Mouse (Mus musculus) intestine, embryonic 14.5 days (tissue): ENCODE data around the gene Cpsf4l. TPM values are rescaled to one million over a fixed set of nuclear protein-coding genes. Genes with fewer than 3 reads are reported as not detected.
"Not testable (repeated sequence)": the region's sequence is repeated elsewhere in the genome, so short reads cannot be mapped to it uniquely, and the experiment has no call there.

Experiments
- ATAC-seq: fragments of 200-750 bp; cut with Nextera tagmentation; replicated peaks from 2 replicates; pipeline ENCODE4 v1.8.0; 2017; ENCODE audit warnings: low read depth, moderate number of reproducible peaks, moderate TSS enrichment, moderate library complexity; ENCODE audit not compliant: low FRiP score, low TSS enrichment
- DNase-seq: peaks from one replicate; pipeline ENCODE4 v3.0.0-alpha.2; 2018; ENCODE audit warnings: low spot score
- H3K27ac ChIP-seq: fragments of 300-500 bp; sonication (generic); 2 replicates; pipeline ENCODE4 v1.5.1; 2014; ENCODE audit warnings: low read depth, mild to moderate bottlenecking, control low read depth
- H3K27me3 ChIP-seq: fragments of 300-500 bp; sonication (generic); replicated peaks from 2 replicates; pipeline ENCODE4 v1.6.1; 2014; ENCODE audit warnings: low read length, control low read depth; ENCODE audit not compliant: control insufficient read depth, insufficient read depth
- H3K36me3 ChIP-seq: fragments of 300-500 bp; sonication (generic); 2 replicates; pipeline ENCODE4 v1.6.1; 2014; ENCODE audit warnings: low read length, control low read depth; ENCODE audit not compliant: control insufficient read depth, insufficient read depth
- H3K4me1 ChIP-seq: fragments of 300-500 bp; sonication (generic); replicated peaks from 2 replicates; pipeline ENCODE4 v1.6.1; 2014; ENCODE audit warnings: low read length, control low read depth, mixed read lengths; ENCODE audit not compliant: control insufficient read depth, insufficient read depth
- H3K4me2 ChIP-seq: fragments of 300-500 bp; sonication (generic); 2 replicates; pipeline ENCODE4 v1.6.1; 2014; ENCODE audit warnings: low read length
- H3K4me3 ChIP-seq: fragments of 300-500 bp; sonication (generic); 2 replicates; pipeline ENCODE4 v1.5.1; 2014; ENCODE audit warnings: low read depth, low read length, control low read depth, mixed read lengths
- H3K9ac ChIP-seq: fragments of 300-500 bp; sonication (generic); 2 replicates; pipeline ENCODE4 v1.6.1; 2014; ENCODE audit warnings: mild to moderate bottlenecking, low read length
- H3K9me3 ChIP-seq: fragments of 300-500 bp; sonication (generic); 2 replicates; pipeline ENCODE4 v1.6.1; 2016; ENCODE audit warnings: low read length, control low read depth; ENCODE audit not compliant: control insufficient read depth
- WGBS: fragments of 180-500 bp; shearing (Covaris S2); extraction: QIAGEN DNeasy Blood & Tissue Kit; methylation state at CpG from one replicate; pipeline ENCODE4 v1.1.7; 2014; 5-methylcytosine and 5-hydroxymethylcytosine counted together
- polyA plus RNA-seq: library from polyadenylated mRNA; unstranded; fragments of >200 nt; fragmentation: Nextera tagmentation; extraction: Ambion mirVana; gene quantifications from 2 replicates; pipeline ENCODE4 v1.2.1, GENCODE M21; 2014

Cpsf4l gene
- polyA plus RNA-seq, 1 experiment from 2014 or later: 0.18 TPM

DNA sequence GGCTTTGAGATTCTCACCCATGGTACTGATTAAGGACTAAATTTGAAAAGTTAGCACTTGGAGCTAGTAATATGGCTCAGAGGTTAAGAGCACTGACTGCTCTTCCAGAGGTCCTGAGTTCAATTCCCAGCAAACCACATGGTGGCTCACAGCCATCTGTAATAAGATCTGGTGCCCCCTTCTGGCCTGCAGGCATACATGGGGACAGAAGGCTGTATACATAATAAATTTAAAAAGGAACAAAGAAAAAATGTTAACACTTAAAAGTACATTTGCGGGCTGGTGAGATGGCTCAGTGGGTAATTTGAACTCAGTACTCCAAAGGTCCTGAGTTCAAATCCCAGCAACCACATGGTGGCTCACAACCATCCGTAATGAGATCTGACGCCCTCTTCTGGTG lies 49.6 kb downstream of the Cpsf4l start:
- ATAC-seq, H3K27me3 ChIP-seq, H3K9ac ChIP-seq, DNase-seq, H3K9me3 ChIP-seq, H3K4me1 ChIP-seq, H3K4me2 ChIP-seq, H3K4me3 ChIP-seq, H3K27ac ChIP-seq: not testable (repeated sequence)
- H3K36me3 ChIP-seq: peaks cover 99% of the 10 kb centered on the region
- 93% methylated on average over 3 of the region's 3 CpGs for WGBS

DNA sequence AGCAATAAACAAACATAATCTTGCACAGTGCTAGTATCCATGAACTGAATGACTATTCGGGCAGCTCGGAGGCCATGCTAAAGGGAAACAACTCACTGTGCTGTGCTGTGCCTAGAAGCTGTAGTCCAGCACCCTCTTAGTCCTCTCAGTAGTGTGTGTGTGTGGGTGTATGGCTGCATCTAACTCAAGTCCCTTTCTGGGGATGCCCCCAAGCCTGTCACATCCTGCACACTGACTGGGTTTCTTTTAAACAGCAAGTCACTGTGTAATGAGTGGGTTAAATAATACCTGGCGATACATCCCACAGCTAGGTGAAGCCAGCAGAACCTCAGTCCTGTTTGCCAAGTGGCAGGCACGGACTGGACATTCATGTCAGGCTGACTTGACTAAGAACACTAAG lies 51.1 kb downstream of the Cpsf4l start:
- H3K27me3 ChIP-seq: no peaks in the 10 kb centered on the region
- H3K27ac ChIP-seq: no peak overlapping the region
- H3K4me1 ChIP-seq: no peaks in the 10 kb centered on the region
- no peak overlapping the region for H3K4me3 ChIP-seq
- peaks cover 100% of the 10 kb centered on the region for H3K36me3 ChIP-seq
- no peak overlapping the region for H3K9ac ChIP-seq
- no peaks in the 10 kb centered on the region for H3K9me3 ChIP-seq
- ATAC-seq (no peak), DNase-seq (no peak)
- WGBS: 73% methylated on average over 4 of the region's 4 CpGs
- H3K4me2 ChIP-seq: no peak overlapping the region

DNA sequence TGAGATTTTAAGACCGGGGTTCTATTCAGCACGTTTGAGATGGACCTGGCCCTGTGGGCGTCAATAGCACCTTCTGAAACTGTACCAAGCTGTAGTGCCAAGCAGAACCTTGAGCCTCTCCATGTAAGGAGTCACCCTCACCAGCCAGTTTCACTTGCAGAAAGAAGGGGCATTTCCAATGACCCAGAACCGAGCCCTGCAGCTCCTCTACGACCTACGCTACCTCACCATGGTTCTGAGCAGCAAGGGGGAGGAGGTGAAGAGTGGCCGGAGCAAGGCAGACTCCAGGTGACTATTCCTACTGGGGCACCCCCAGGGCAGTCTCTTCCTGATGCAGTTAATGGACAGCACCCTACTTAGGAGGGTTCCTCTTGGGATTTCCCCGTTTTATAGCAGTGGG lies 51.5 kb downstream of the Cpsf4l start:
- DNase-seq: no peak
- WGBS: 87% methylated on average over 8 of the region's 8 CpGs
- H3K4me1 ChIP-seq: no peaks in the 10 kb centered on the region
- H3K4me2 ChIP-seq: no peak overlapping the region
- no peak overlapping the region for H3K4me3 ChIP-seq
- no peak for ATAC-seq
- H3K27me3 ChIP-seq: no peaks in the 10 kb centered on the region
- H3K9me3 ChIP-seq: no peaks in the 10 kb centered on the region
- peaks cover 100% of the 10 kb centered on the region for H3K36me3 ChIP-seq
- no peak overlapping the region for H3K9ac ChIP-seq
- no peak overlapping the region for H3K27ac ChIP-seq

DNA sequence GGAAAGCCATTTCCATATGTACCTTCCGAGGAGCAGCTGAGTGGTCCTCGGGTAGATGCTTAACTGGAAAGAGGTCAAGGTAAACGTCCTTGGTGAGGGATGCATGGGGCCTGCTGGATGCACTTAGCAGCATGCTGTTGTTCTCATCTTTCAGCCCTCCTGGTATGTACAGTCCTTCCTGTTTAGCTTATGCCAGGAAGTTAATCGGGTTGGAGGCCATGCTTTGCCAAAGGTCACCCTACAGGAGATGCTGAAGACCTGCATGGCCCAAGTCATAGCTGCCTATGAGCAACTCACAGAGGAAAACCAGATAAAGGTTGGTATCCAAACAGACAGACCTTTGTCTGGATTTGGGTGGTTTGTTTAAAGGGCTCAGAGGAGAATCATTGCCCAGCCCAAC lies 52.6 kb downstream of the Cpsf4l start:
- Histone ChIP-seq H3K4me3 (no peak overlapping the region), H3K4me2 (no peak overlapping the region), H3K9ac (no peak overlapping the region), H3K4me1 (no peaks in the 10 kb centered on the region), H3K27me3 (no peaks in the 10 kb centered on the region), H3K36me3 (peaks cover 100% of the 10 kb centered on the region), H3K27ac (no peak overlapping the region), H3K9me3 (no peaks in the 10 kb centered on the region)
- ATAC-seq: no peak
- DNase-seq: no peak
- WGBS: 48% methylated on average over 4 of the region's 4 CpGs

DNA sequence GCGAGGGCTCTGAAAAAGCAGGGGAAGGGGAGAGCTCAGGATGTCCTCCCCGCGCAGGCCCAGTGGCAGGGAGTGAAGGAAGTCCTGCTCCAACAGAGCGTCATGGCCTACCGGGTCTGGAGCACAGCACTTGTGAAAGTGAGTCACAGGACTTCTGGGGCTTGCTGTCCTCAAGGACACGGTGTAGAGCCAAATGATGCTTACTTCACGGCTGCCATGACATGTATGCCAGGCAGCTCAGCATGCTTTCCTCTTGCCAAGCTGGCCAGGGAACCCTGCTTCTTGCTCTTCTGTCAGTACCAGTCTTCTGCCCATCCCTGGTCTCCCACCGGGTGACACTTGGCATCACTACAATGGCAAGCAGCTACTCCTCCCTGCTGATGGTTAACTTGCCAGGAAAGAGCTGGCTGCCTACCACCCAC lies 53.3 kb downstream of the Cpsf4l start:
- H3K9me3 ChIP-seq: no peaks in the 10 kb centered on the region
- H3K27ac ChIP-seq: no peak overlapping the region
- ATAC-seq (no peak), DNase-seq (no peak)
- H3K27me3 ChIP-seq: no peaks in the 10 kb centered on the region
- H3K9ac ChIP-seq: no peak overlapping the region
- peaks cover 96% of the 10 kb centered on the region for H3K36me3 ChIP-seq
- H3K4me2 ChIP-seq: no peak overlapping the region
- no peak overlapping the region for H3K4me3 ChIP-seq
- no peaks in the 10 kb centered on the region for H3K4me1 ChIP-seq
- WGBS: 94% methylated on average over 8 of the region's 8 CpGs

DNA sequence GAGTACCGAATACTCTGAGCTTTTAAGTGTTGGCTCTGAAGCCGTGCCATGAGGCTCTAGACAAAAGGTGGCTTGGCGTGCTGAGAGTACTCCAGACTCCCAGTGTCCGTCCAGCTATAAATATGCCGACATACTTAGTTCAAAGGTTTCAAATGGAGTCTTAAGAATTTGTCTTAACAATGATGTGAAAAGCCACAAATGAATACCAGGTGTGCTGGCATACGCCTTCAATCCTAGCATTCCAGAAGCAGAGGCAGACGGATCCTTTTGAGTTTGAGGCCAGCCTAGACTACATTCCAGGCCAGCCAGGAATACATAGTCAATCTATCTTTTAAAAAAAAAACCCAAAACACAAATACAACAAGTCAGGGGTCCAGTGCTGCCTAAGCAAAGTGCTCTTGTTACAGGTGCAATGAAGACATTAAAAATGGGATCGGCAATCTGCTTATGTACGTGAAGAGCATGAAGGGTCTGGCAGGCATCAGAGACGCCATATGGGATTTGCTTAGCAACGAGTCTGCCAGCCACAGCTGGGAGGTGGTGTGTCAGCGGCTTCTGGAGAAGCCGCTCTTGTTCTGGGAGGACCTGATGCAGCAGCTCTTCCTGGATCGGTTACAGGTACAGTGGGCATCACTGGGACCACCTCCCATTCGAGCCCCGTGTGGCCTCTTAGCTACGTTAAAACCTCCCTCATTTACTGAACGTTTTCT lies 55.1 kb downstream of the Cpsf4l start:
- no peak for ATAC-seq
- H3K4me1 ChIP-seq: peaks cover 11% of the 10 kb centered on the region
- no peak overlapping the region for H3K4me3 ChIP-seq
- no peak for DNase-seq
- H3K27ac ChIP-seq: no peak overlapping the region
- no peaks in the 10 kb centered on the region for H3K27me3 ChIP-seq
- no peaks in the 10 kb centered on the region for H3K9me3 ChIP-seq
- H3K4me2 ChIP-seq: no peak overlapping the region
- peaks cover 78% of the 10 kb centered on the region for H3K36me3 ChIP-seq
- no peak overlapping the region for H3K9ac ChIP-seq
- 77% methylated on average over 18 of the region's 18 CpGs for WGBS

DNA sequence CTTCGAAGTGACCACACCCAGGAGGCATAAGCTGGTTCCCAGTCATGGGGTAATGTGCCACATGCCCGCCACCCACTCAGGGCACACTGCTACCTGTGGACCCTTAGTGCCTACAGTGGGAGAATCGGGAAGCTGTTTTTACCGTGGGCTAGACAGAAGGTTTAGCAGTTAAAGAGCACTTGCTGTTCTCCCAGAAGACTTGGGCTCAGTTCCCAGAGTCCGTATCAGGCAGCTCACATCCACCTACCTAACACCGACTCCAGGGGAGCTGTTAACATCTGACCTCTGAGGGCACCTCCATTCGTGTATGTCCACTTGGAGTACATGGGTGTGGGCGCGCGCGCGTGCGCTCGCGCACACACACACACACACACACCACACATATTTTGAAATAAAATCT lies 55.7 kb downstream of the Cpsf4l start:
- Histone ChIP-seq H3K4me1 (peaks cover 11% of the 10 kb centered on the region), H3K27me3 (no peaks in the 10 kb centered on the region), H3K9me3 (no peaks in the 10 kb centered on the region), H3K4me2 (no peak overlapping the region), H3K9ac (no peak overlapping the region), H3K36me3 (peaks cover 72% of the 10 kb centered on the region), H3K27ac (no peak overlapping the region), H3K4me3 (no peak overlapping the region)
- DNase-seq: no peak
- 89% methylated on average over 15 of the region's 15 CpGs for WGBS
- ATAC-seq: no peak

DNA sequence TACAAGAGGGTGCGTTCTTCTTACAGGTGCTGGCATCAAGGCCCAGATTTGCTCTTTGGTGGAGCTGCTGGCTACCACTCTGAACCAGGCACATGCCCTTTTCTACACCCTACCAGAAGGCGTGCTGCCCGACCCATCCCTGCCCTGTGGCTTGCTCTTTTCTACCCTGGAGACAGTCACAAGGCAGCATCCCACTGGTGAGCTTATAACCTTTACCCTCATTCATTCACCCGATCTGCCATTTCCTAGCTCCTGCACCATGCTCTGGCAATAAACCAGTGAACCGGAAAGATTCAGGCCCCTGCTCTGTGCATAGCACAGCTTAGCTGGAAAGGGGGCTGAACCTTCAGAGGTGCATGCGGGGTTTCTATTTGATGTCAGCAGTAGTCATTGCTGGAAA lies 57.3 kb downstream of the Cpsf4l start:
- 90% methylated on average over 6 of the region's 6 CpGs for WGBS
- Histone ChIP-seq H3K4me1 (peaks cover 19% of the 10 kb centered on the region), H3K27ac (no peak overlapping the region), H3K9ac (no peak overlapping the region), H3K36me3 (peaks cover 56% of the 10 kb centered on the region), H3K27me3 (no peaks in the 10 kb centered on the region), H3K4me3 (no peak overlapping the region), H3K9me3 (no peaks in the 10 kb centered on the region), H3K4me2 (no peak overlapping the region)
- no peak for ATAC-seq
- no peak for DNase-seq

DNA sequence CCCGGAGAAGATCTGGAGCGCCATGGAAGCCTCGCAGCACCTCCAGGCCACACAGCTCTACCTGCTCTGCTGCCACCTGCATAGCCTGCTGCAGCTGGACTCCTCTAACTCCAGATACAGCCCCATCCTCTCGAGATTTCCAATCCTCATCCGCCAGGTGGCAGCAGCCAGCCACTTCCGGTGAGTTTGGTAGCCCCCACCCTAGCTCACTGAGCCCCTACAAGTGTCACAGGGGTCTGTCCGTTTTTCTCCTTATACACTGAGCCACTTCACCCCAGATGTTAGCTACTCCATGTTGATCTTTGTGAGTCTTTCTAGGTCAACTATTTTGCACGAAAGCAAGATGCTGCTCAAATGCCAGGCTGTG lies 57.9 kb downstream of the Cpsf4l start:
- Histone ChIP-seq H3K27ac (no peak overlapping the region), H3K4me3 (no peak overlapping the region), H3K4me2 (no peak overlapping the region), H3K4me1 (peaks cover 19% of the 10 kb centered on the region), H3K36me3 (peaks cover 49% of the 10 kb centered on the region), H3K9me3 (no peaks in the 10 kb centered on the region), H3K27me3 (no peaks in the 10 kb centered on the region), H3K9ac (no peak overlapping the region)
- 0 out of 2 replicates have a peak, but pooled peaks have one; percentile 9 for ATAC-seq
- peak; percentile 71 for DNase-seq
- WGBS: 45% methylated on average over 8 of the region's 8 CpGs
